Mouse (Mus musculus) brain, embryonic 14.5 days (tissue): ENCODE data around the gene Creb3l2. TPM values are rescaled to one million over a fixed set of nuclear protein-coding genes. Genes with fewer than 3 reads are reported as not detected.

ENCODE experiments used
- DNase-seq: peaks from one replicate; pipeline ENCODE4 v3.0.0-alpha.2; 2011; ENCODE audit warnings: low read depth
- CTCF ChIP-seq: fragments of 200-500 bp; IDR thresholded peaks from 2 replicates; pipeline ENCODE4 v1.5.1; 2012; ENCODE audit warnings: inconsistent platforms, mild to moderate bottlenecking, moderate library complexity, borderline replicate concordance; ENCODE audit not compliant: insufficient read depth, insufficient read length; ENCODE audit errors: extremely low read depth
- POLR2A ChIP-seq: fragments of 200-500 bp; IDR thresholded peaks from 2 replicates; pipeline ENCODE4 v1.6.1; 2012; ENCODE audit warnings: mild to moderate bottlenecking, inconsistent platforms, borderline replicate concordance; ENCODE audit not compliant: poor library complexity, insufficient read depth, insufficient read length, severe bottlenecking; ENCODE audit errors: extremely low read depth
- polyA plus RNA-seq: library from polyadenylated mRNA; depleted of rRNA; stranded (reverse); fragments of >200 nt; gene quantifications from 2 replicates; pipeline ENCODE4 v1.2.3, GENCODE M21; 2012

Creb3l2 gene
- polyA plus RNA-seq, 1 experiment: 6.4 TPM

GRCm38 (mm10) chr6:37437086-37437485 is 4.9 kb downstream of the Creb3l2 start:
- TF ChIP-seq POLR2A (no peak), CTCF (no peak)
- DNase-seq: no peak

DNA sequence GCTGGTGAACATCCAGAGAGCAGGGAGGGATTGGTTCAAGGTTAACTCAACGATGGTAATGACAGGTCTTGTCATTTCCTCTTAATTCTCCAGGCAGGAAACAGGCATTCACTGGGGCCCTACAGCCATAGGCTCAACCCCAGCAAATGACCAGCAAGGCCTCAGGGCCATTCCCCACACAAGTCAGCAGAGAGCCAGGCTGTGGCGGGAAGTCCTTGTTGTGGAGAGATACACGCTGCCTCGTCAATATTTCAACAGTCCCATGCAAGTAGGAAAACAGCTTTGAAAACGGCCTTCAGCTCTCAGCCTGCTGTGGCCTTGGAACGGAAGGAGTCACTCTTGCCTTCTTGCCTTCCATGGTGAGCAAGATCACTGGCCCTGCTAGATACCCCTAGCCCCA is 6.6 kb downstream of the Creb3l2 start:
- DNase-seq: no peak
- no peak for TF ChIP-seq CTCF
- TF ChIP-seq POLR2A: no peak

GRCm38 (mm10) chr6:37429849-37430470 is 12.0 kb downstream of the Creb3l2 start:
- TF ChIP-seq CTCF: no peak
- no peak for TF ChIP-seq POLR2A
- no peak for DNase-seq

DNA sequence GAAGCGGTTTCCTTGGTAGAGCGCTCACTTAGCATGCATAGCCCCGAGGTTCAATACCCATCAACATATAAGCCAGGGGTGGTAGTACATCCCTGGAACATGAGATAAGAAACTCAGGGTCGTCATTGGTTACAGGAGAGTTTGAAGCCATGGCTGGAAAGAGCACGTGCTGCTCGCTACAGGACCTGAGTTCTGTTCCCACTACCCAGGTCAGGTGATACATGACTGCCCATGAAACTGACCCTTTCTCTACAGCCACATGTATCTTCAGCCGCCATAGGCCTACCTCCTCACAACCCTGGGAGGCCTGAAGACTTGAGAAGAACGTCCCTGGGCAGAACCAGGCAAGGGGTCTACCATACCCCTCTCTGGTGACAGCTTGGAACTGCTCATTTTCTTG is 13.0 kb downstream of the Creb3l2 start:
- no peak for DNase-seq
- TF ChIP-seq CTCF (no peak), POLR2A (no peak)

DNA sequence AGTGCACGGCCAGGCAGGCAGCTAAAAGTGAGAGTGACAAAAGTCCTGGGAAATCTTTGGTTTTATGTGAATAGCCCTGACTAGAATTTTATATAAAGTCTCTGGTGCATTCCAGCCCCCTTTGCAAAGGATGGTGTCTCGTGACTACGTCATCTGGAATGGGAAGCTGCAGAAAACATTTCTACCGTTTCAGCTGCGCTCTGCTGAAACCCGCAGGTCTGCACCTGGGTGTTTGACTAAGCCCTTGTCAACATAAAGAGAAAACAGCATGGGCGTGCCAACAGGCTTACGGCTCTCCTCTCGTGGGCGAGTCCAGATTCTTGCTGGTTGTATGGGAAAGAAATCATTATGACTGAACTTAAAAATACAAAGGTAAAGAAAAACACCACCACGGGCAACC is 13.9 kb downstream of the Creb3l2 start:
- TF ChIP-seq POLR2A: no peak
- no peak for TF ChIP-seq CTCF
- DNase-seq: no peak

DNA sequence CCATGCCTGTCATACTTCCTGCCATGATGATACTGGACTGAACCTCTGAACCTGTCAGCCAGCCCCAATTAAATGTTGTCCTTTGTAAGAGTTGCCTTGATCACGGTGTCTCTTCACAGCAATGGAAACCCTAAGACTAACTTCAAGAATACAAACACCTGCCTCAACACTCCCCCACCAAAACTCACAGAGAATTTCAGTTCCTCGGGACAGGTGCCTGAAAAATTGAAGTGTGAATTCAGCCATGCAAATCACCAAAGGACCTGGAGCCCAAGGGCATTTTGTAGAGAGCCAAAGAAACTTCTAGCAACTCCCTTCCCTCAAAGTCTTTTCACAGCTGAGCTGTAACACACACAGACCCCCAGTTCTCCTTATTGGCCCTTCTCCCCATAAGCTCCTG is 15.3 kb downstream of the Creb3l2 start:
- TF ChIP-seq CTCF (no peak), POLR2A (no peak)
- DNase-seq: no peak

DNA sequence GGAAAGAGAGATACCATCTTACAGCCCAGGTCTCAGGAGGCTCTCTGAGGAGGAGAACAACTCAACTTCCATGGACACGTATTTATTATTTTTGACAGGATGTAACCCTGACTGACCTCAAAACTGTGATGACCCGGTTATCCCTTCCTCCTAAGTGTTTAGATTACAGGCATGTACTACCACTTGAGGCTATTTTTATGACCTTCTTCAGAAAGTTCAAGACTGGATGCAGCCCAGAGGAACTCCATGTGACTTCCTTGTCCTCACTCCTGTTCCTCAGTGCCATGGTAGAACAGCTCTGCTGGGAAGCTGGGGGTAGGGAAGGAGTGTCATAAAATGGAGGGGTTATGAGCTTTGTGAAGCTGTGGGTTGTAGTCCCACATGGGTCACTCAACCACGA is 16.1 kb downstream of the Creb3l2 start:
- TF ChIP-seq CTCF: no peak
- no peak for TF ChIP-seq POLR2A

DNA sequence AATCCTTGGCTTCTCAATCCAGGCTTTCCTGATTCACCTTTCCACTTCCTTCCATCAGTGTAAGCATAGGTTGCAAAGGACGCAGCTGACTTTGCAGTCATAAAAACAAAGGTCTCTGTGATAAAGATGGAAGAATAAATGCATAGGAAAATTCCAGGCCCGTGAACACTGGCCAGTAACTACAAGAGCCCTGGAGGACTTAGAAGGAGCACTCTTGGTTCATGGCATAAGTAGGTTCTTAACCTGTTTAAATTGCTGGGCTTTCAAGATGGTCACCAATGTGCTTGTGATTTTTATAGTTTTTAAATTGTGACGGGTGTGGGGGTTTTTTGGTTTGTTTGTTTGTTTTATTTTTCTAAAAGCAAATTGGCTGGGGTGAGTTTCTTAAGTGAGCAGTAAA is 16.9 kb downstream of the Creb3l2 start:
- TF ChIP-seq POLR2A (no peak), CTCF (no peak)
- DNase-seq: no peak

More for the DNA sequence above, 16.1 kb downstream of the Creb3l2 start:
- no peak for DNase-seq

DNA sequence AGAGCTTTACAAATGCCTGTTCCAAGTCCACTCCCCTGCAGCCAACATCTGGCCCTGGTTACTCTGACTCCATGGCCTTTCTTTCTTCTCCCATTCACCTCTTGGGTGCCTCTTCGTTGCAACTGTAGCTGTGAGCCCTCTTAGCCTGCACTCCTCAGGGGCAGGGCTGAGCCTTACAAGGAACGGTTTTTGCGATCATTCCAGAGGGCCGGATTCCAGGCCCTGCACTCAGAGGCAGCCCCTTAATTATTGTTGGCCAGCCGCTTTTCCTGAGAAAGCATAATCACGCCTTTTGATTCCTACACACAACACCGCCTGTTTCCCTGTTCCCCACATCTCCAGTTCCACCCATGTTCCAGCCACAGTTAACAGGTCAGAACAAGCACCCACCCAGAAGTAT is 17.6 kb downstream of the Creb3l2 start:
- no peak for TF ChIP-seq POLR2A
- TF ChIP-seq CTCF: no peak
- no peak for DNase-seq

- no peak for DNase-seq
- TF ChIP-seq CTCF: no peak
- TF ChIP-seq POLR2A: no peak
These were observed 18.6 kb downstream of the Creb3l2 start for GRCm38 (mm10) chr6:37423386-37423785.

GRCm38 (mm10) chr6:37421124-37421523 is 20.8 kb downstream of the Creb3l2 start:
- TF ChIP-seq POLR2A: no peak
- TF ChIP-seq CTCF: no peak
- DNase-seq: no peak

DNA sequence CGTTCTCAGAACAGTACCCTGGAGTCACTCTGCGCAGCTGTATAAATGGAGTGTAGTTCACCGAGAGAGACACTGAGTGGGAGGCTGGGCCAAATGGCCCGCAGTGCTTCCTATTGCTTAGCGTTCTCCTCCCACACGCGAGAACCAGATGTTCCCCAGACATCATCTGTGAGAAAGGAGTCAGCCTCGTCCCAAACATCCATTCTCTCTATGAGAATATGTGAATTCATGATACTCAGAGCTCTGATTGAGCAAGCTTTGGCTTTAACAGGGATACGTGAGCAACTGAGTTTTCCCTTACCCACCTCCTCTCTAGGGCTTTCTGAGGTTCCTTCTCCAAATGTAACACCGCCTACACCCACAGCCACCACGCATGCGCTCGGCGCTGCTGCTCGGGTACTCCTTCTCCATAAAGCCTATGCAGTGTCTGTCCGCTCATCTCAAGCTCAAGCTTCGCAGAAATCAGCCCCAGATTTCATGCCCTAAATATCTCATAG is 22.5 kb downstream of the Creb3l2 start:
- DNase-seq: no peak

GRCm38 (mm10) chr6:37418931-37419330 is 23.0 kb downstream of the Creb3l2 start:
- no peak for DNase-seq

More for the DNA sequence above, 22.5 kb downstream of the Creb3l2 start:
- no peak for TF ChIP-seq POLR2A
- TF ChIP-seq CTCF: no peak

DNA sequence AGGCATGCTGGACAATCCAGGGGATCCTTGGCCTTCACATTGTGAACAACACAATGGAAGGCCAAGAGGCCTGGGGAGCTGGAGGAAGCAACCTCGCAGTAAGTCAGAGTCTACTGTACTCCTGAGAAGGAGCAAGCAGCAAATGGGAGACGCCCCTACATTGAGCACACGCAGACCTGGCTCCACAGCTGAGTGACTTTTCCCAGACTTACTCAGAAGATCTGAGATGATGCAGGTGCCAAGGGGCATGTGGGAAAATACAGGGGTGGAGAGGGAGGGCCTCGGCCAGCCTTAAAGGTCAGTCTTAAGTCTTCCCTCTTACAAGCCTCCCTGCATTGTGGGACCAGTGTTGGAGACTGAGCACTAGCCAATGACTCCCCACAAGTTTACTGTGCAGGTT is 25.2 kb downstream of the Creb3l2 start:
- DNase-seq: no peak

More at GRCm38 (mm10) chr6:37418931-37419330, 23.0 kb downstream of the Creb3l2 start:
- TF ChIP-seq POLR2A (no peak), CTCF (no peak)

More for the DNA sequence above, 25.2 kb downstream of the Creb3l2 start:
- TF ChIP-seq CTCF: no peak
